Mouse (Mus musculus): Measurements from ENCODE around the gene Crim1. TPM values are rescaled to one million over a fixed set of nuclear protein-coding genes. Genes with fewer than 3 reads are reported as not detected.
"Not testable (repeated sequence)": the region's sequence is repeated elsewhere in the genome, so short reads cannot be mapped to it uniquely, and the experiment has no call there.

Gene Crim1
- total RNA-seq, 2 experiments from 2014 or later: 118 to 130 TPM

DNA sequence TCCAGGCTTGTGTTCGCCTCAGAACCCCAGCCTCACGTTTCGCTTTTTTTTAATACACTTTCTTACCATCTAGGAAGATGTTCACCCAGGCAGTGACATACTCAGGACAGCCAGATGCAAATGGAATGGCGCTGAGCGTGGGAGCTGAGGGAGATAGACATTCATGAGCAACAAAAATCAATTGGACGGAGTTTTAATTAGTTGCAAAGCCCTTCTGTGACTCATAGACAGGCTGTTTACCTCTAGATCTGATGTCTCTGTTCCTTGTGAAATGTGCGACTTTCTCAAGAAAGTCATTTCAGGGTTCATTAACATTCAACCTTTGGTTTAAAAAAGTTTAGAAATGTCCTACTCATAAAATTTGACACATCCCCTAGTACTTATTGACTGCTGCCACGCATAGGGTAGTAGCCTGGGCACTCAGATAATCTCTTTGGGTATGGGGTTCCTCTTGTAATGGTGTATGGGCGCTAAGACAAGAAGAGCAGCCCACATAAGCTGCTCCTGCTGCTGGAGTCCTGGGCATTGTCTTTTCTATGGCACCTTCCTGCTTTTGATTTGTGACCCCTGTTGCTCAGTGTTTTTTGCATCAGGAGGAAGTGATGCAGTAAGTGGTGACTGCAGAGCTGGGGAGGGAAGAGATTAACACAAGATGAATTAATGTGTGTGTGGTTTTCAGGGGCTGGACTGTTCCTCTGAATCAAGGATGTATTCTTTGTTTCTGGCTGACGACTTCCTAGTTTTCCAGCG lies 46.8 kb downstream of the Crim1 start:
- no peak for DNase-seq (ENCODE audit: extremely low spot score in 1 of 2, low spot score in 1 of 2)

- no peak for DNase-seq (ENCODE audit: extremely low spot score in 1 of 2, low spot score in 1 of 2)
Observed at GRCm38 (mm10) chr17:78248197-78248596, 48.1 kb downstream of the Crim1 start.

GRCm38 (mm10) chr17:78248943-78249342 lies 48.9 kb downstream of the Crim1 start:
- DNase-seq (ENCODE audit: extremely low spot score in 1 of 2, low spot score in 1 of 2): no peak

- no peak for DNase-seq (ENCODE audit: extremely low spot score in 1 of 2, low spot score in 1 of 2)
Observed at GRCm38 (mm10) chr17:78250149-78250938, 50.3 kb downstream of the Crim1 start.

DNA sequence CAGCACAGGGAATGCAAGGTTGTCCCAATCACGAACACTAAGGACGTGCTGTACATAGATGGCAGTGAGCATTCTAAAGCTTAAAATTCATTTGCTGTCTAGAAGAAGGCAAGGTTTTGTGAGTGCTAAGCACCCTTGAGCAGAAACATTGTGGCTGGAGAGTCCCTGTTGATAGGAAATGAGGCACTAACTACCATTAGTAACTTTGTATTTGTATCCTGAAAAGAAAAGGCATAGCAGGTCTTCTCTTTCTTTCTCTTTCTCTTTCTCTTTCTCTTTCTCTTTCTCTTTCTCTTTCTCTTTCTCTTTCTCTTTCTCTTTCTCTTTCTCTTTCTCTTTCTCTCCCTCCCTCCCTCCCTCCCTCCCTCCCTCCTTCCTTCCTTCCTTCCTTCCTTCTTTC lies 53.5 kb downstream of the Crim1 start:
- not testable (repeated sequence) for DNase-seq (ENCODE audit: extremely low spot score in 1 of 2, low spot score in 1 of 2)

GRCm38 (mm10) chr17:78254256-78254655 lies 54.2 kb downstream of the Crim1 start:
- DNase-seq (ENCODE audit: extremely low spot score in 1 of 2, low spot score in 1 of 2): no peak

GRCm38 (mm10) chr17:78255711-78256110 lies 55.7 kb downstream of the Crim1 start:
- no peak for DNase-seq (ENCODE audit: extremely low spot score in 1 of 2, low spot score in 1 of 2)

DNA sequence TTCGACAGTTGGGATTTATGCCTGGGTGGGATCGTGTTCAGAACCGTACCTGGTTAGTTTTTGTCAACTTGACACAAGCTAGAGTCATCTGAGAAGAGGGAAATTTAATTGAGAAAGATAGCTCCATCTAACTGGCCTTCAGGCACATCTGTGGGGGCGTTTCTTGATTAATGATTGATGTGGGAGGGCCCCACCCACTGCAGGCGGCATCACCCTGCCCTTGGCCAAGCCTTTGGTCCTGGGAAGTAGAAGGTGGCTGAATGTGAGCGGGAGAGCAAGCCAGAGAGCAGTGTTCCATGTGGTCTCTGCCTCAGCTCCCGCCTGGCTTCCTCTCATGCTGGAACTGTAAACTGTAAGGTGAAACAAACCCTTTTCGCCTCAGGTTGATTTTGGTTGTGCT lies 56.5 kb downstream of the Crim1 start:
- DNase-seq (ENCODE audit: extremely low spot score in 1 of 2, low spot score in 1 of 2): no peak

DNA sequence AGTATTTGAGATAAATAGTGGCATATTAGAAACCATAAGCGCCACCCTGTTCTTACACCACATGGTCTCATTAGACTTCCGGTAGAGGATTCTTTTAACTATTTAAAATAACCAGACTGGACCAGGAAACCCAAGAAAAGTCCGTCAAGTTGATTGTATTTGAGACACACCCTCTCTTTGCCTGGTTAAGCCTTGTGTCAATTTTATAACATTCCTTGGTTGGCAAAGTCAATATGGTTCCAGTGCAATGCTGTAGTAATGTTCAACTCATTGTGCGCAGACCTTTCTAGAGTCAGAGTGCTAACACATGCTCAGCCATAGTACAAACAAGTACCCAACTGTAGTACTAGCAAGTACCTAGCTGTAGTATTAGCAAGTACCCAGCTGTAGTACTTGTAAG lies 61.6 kb downstream of the Crim1 start:
- no peak for DNase-seq (ENCODE audit: extremely low spot score in 1 of 2, low spot score in 1 of 2)

DNA sequence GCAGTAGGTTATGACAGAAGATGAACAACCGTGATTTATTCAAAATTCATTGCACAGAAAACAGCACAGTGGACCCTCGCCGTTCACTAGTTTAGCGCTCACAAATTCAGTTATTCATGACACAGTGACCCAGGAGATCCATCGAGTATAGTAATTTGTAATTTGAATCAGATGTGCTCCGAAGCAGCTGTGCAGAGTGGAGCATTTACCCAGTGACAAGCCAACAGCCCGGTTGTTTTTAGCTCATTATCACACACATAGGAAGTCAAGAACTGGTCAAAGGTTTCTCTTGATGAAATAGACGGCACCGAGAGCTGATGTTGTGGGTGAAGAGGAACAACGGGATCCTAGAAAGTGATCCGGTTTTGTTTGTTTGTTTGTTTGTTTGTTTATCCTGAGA lies 64.1 kb downstream of the Crim1 start:
- no peak for DNase-seq (ENCODE audit: extremely low spot score in 1 of 2, low spot score in 1 of 2)

- DNase-seq (ENCODE audit: extremely low spot score in 1 of 2, low spot score in 1 of 2): no peak
Observed at GRCm38 (mm10) chr17:78265135-78265534, 65.1 kb downstream of the Crim1 start.

DNA sequence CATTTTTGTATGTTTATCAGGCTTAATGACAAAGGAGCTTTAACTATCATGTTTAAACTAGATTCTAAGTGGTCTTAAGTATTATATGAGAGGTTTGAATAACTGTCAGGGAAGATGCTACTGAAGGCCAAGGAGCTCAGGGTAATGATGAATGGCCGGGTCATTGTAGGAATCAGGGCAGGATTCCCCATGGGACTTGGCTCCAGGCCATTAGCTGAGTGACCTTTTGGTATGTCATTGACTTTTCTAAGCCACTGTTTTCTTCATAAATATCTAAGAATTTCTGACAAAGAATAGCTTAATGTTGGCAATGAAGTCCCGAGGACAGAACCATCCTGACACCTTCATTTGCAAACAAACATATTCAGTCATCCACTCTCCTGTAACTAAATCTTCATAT lies 66.2 kb downstream of the Crim1 start:
- no peak for DNase-seq (ENCODE audit: extremely low spot score in 1 of 2, low spot score in 1 of 2)

GRCm38 (mm10) chr17:78268591-78268990 lies 68.5 kb downstream of the Crim1 start:
- no peak for DNase-seq (ENCODE audit: extremely low spot score in 1 of 2, low spot score in 1 of 2)

- DNase-seq (ENCODE audit: extremely low spot score in 1 of 2, low spot score in 1 of 2): no peak
Observed at GRCm38 (mm10) chr17:78269311-78269710, 69.3 kb downstream of the Crim1 start.

GRCm38 (mm10) chr17:78270019-78270418 lies 70.0 kb downstream of the Crim1 start:
- DNase-seq (ENCODE audit: extremely low spot score in 1 of 2, low spot score in 1 of 2): no peak

- no peak for DNase-seq (ENCODE audit: extremely low spot score in 1 of 2, low spot score in 1 of 2)
Observed at GRCm38 (mm10) chr17:78271731-78272130, 71.7 kb downstream of the Crim1 start.

DNA sequence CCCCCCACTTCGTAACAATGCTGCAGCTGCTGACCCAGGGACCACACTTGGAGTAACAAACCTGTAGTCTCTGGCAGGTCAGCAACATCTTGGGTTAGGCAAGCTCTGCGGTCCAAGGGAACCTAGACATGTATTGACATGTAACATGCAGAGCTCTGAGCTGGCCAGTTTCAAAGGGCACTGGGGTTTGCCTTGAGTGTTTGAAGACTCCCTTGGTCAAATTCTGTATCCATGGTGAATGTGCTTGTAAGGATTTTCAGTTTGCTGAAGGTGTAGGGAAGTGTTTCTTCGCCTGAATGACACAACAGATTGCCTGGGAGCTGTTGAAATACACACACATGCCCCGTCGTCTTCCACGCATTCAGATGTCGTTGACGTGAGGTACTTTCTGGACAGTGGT lies 72.1 kb downstream of the Crim1 start:
- no peak for DNase-seq (ENCODE audit: extremely low spot score in 1 of 2, low spot score in 1 of 2)

DNA sequence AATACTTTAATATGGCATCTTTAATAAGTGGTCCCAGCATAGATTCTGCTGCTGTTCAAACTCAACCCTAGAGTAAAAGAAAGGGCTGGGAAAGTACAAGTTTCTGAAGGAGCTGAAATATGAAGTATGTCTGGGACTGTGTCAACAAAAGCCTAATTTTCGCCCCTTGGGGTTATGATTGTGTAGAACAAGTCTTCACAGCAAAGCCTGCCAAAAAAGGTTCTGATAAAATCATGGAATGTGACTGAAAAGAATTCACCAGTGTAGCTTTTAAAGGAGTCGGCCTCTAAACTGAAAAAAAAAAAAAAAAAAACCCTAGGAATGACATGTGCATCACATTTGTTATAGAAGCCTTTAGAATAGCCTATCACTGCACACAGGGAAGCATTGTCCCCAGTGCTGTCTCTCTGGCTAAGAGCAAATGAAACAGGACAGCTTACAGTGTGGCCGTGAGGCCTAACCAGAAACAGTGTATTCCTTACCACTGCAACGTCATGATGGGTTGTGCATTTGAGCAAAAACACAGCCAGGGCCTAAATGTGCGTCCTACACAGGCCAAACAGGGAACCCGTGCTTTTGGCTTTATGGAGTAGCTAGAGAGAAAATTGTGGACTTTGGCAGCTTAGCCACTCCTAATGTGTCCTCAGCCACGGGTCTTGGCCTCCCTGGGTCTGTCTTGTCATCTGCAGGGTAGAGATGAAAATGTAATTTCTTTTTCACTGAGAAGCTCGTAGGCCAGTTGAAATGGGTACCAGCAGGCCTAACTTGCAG lies 72.8 kb downstream of the Crim1 start:
- DNase-seq (ENCODE audit: extremely low spot score in 1 of 2, low spot score in 1 of 2): no peak

DNA sequence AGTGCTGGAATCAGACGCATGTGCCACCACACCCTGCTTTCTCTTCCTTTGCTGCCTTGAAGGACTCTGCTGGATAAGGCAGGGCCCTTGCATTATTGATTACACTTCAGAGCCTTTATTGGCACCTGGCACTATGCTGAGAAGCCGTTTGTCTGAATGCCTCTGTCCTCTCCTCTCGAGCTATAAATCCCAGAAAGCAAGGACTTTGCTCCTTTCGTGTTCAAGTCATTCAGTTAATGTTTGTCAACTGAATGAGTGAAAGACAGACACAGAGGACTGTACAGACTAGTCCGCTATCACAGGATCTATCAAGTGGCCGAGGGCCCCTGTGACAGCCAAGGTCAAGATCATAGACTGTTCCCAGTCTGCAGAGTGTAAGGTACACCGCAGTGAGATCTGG lies 73.8 kb downstream of the Crim1 start:
- DNase-seq (ENCODE audit: extremely low spot score in 1 of 2, low spot score in 1 of 2): no peak

DNA sequence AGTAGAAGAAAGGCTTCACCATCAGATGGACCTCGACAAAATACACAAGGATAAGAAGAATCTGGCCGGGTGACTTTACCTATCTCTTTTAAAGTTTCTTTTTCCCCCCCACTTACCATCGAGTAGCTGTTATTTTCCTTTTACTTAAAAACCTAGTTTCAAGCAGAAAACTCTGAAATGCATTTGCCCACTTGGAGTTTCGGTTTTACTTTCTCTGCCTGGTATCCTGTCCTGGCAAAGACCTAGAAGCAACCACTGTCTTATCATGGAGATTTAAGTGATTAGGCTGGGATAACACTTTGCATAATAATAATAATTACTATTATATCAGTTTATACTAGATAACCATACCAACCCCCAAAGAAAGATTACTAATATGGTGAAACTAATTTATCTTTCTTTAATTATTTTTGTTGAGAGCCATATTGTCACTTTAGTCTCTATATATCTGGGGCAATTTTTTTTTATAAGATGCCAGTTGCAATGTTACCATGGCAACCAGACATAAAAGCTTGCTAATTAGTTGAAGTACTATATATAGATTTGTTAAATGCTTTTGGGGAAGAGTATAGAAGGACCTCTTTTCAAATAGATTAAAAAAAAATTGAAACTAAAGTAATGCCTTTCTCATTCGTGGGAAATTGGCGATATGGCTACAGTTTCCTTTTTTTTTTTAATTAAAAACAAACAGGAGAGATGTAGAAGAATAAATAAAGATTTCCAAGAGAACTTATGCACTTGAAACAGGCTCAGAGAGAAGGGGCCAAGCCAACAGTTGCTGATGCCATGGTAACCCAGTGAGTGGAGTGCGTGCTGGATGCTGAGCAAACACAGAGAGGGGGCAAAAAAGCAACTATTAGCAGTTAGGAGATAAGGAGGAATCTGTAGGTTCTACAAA lies 74.8 kb downstream of the Crim1 start:
- DNase-seq (ENCODE audit: extremely low spot score in 1 of 2, low spot score in 1 of 2): no peak
